Mouse (Mus musculus): Measurements from ENCODE around the gene Tnfrsf13c. TPM values are rescaled to one million over a fixed set of nuclear protein-coding genes. Genes with fewer than 3 reads are reported as not detected.

Gene Tnfrsf13c
- total and polyA plus RNA-seq, 2 experiments from 2014 or later = 0.24 to 0.44 TPM

DNA sequence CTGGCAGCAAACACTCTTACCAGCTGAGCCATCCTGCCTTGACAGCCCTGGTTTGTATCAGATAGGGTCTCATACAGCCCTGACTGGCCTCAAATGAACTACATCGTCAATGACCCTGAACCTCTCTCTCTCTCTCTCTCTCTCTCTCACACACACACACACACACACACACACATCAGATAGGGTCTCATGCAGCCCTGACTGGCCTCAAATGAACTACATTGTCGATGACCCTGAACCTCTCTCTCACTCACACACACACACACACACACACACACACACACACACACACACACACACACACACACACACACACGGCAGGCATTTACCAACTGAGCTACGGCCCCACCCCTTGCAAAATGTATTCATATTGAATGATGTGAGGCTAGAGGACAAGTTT, 6.9 kb upstream of the Tnfrsf13c start:
- no peaks in the 10 kb centered on the region for H3K4me1 ChIP-seq (ENCODE audit: insufficient read depth)
- H3K9ac ChIP-seq = no peak overlapping the region
- WGBS = 80% methylated on average over 4 of the region's 4 CpGs
- H3K4me3 ChIP-seq (ENCODE audit: low read depth, low read length) = no peak overlapping the region
- ATAC-seq (no peak), DNase-seq (no peak)
- no peaks in the 10 kb centered on the region for H3K9me3 ChIP-seq (ENCODE audit: low read length)
- no peak overlapping the region for H3K27ac ChIP-seq (ENCODE audit: low read depth, low read length)
- H3K36me3 ChIP-seq (ENCODE audit: insufficient read depth) = no peaks in the 10 kb centered on the region
- H3K27me3 ChIP-seq (ENCODE audit: insufficient read depth, low read length) = no peaks in the 10 kb centered on the region
- TF ChIP-seq CTCF (IDR thresholded peaks at IDR 0.05; ENCODE audit: low read depth) = no peak
- no peak overlapping the region for H3K4me2 ChIP-seq (ENCODE audit: low read depth)

DNA sequence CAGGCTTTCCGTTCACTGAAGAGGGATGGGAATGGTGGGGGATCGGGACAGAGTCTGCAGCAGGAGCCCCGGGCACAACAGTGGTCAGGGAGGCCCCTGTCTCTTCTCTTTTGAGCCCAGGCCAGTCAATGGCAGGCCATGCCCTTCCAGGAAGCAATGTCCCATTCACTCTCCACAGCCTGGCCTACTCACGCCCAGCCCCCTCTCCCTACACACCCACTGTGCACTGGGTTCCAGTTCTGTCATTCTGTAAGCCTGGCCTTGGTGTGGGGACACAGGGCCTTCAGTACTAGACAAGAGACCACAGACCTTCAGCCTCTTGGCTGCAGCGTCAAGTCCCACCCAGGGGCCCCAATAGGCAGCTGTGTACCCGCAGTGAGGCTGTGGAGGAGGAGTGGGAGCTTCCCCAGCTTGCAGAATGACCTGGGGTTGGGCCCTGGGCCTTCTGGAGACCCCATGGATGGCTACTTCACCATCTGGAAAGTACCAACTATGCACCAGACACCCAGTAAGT, 6.0 kb upstream of the Tnfrsf13c start:
- H3K4me2 ChIP-seq (ENCODE audit: low read depth) = no peak overlapping the region
- ATAC-seq (no peak), DNase-seq (no peak)
- 75% methylated on average over 6 of the region's 6 CpGs for WGBS
- no peak for TF ChIP-seq CTCF (IDR thresholded peaks at IDR 0.05; ENCODE audit: low read depth)
- no peaks in the 10 kb centered on the region for H3K36me3 ChIP-seq (ENCODE audit: insufficient read depth)
- H3K4me1 ChIP-seq (ENCODE audit: insufficient read depth) = no peaks in the 10 kb centered on the region
- no peak overlapping the region for H3K27ac ChIP-seq (ENCODE audit: low read depth, low read length)
- no peak overlapping the region for H3K9ac ChIP-seq
- no peaks in the 10 kb centered on the region for H3K27me3 ChIP-seq (ENCODE audit: insufficient read depth, low read length)
- H3K4me3 ChIP-seq (ENCODE audit: low read depth, low read length) = no peak overlapping the region
- no peaks in the 10 kb centered on the region for H3K9me3 ChIP-seq (ENCODE audit: low read length)

GRCm38 (mm10) chr15:82229542-82230045, 5.4 kb upstream of the Tnfrsf13c start:
- TF ChIP-seq CTCF (IDR thresholded peaks at IDR 0.05; ENCODE audit: low read depth) = no peak

GRCm38 (mm10) chr15:82225769-82226168, 1.6 kb upstream of the Tnfrsf13c start:
- Histone ChIP-seq H3K36me3 (ENCODE audit: insufficient read depth) (no peaks in the 10 kb centered on the region), H3K4me3 (ENCODE audit: low read depth, low read length) (no peak overlapping the region), H3K27me3 (ENCODE audit: insufficient read depth, low read length) (no peaks in the 10 kb centered on the region), H3K4me2 (ENCODE audit: low read depth) (no peak overlapping the region), H3K27ac (ENCODE audit: low read depth, low read length) (no peak overlapping the region), H3K9me3 (ENCODE audit: low read length) (no peaks in the 10 kb centered on the region), H3K4me1 (ENCODE audit: insufficient read depth) (0 out of 2 replicates have a peak, but pooled peaks cover 5% of the 10 kb centered on the region), H3K9ac (no peak overlapping the region)
- ATAC-seq (no peak), DNase-seq (no peak)
- TF ChIP-seq CTCF (IDR thresholded peaks at IDR 0.05; ENCODE audit: low read depth) = no peak
- 88% methylated on average over 5 of the region's 5 CpGs for WGBS

More at GRCm38 (mm10) chr15:82229542-82230045, 5.4 kb upstream of the Tnfrsf13c start:
- no peak for ATAC-seq
- no peaks in the 10 kb centered on the region for H3K4me1 ChIP-seq (ENCODE audit: insufficient read depth)
- H3K27me3 ChIP-seq (ENCODE audit: insufficient read depth, low read length) = no peaks in the 10 kb centered on the region
- no peak overlapping the region for H3K4me2 ChIP-seq (ENCODE audit: low read depth)
- no peak overlapping the region for H3K27ac ChIP-seq (ENCODE audit: low read depth, low read length)
- no peak for DNase-seq
- no peak overlapping the region for H3K9ac ChIP-seq
- no peaks in the 10 kb centered on the region for H3K9me3 ChIP-seq (ENCODE audit: low read length)
- H3K4me3 ChIP-seq (ENCODE audit: low read depth, low read length) = no peak overlapping the region
- H3K36me3 ChIP-seq (ENCODE audit: insufficient read depth) = no peaks in the 10 kb centered on the region
- WGBS = 36% methylated on average over 11 of the region's 11 CpGs

DNA sequence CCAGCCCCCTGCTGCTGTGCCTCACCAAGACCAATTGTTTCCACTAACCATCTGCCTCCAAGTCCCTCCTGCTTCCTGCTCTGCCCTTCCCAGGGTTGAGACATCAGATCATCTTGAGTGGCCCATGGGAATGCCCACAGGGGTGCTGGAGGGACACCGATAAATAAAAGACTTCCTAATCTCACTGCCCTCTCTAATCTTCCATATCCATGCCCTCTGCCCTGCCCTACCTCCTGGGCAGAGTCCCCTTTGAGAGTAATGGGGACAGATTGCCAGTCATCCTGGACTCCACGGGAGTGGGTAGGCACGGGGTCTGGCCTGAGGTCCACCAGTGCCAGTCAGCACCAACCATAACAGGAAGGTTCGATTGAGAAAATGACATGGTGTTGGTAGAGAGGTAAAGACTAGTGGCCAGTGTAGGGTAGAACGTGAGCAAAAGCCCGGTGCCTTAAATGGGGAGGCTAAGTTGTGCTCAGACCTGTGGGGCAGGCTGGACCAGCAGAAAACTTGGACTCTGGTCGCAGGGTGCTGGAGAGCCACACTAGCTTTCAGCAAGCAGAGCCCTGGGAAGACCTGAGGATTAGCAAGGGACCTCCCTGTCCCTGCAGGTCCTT, 540 bp upstream of the Tnfrsf13c start:
- H3K9me3 ChIP-seq (ENCODE audit: low read length) = no peaks in the 10 kb centered on the region
- ATAC-seq (no peak), DNase-seq (no peak)
- no peak for TF ChIP-seq CTCF (IDR thresholded peaks at IDR 0.05; ENCODE audit: low read depth)
- H3K4me1 ChIP-seq (ENCODE audit: insufficient read depth) = 0 out of 2 replicates have a peak, but pooled peaks cover 5% of the 10 kb centered on the region
- peak overlapping the region; percentile 61 for H3K4me2 ChIP-seq (ENCODE audit: low read depth)
- no peak overlapping the region for H3K4me3 ChIP-seq (ENCODE audit: low read depth, low read length)
- no peaks in the 10 kb centered on the region for H3K27me3 ChIP-seq (ENCODE audit: insufficient read depth, low read length)
- H3K36me3 ChIP-seq (ENCODE audit: insufficient read depth) = no peaks in the 10 kb centered on the region
- 40% methylated on average over 7 of the region's 7 CpGs for WGBS
- H3K9ac ChIP-seq = no peak overlapping the region
- no peak overlapping the region for H3K27ac ChIP-seq (ENCODE audit: low read depth, low read length)

DNA sequence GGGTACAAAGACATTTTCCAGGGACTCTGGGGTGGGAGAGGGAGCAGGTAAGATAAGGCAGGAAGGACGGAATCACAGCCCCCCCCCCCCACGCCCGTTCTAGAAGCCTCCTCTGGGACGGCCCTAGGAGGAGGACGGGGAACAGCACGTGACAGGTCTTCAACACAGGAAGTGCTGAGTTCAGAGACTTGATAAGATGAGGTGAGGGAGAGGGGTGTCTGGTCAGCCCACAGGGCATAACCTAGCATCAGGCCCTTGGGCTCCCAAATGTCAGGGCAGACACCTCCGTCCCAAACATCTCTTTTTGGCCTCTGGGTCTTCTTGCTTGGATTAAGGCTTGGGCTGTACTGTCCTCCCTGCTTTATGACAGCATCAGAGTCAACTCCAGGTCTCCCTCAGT, 918 bp downstream of the Tnfrsf13c start:
- no peak overlapping the region for H3K9ac ChIP-seq
- 69% methylated on average over 7 of the region's 7 CpGs for WGBS
- H3K27me3 ChIP-seq (ENCODE audit: insufficient read depth, low read length) = no peaks in the 10 kb centered on the region
- DNase-seq (no peak), ATAC-seq (no peak)
- TF ChIP-seq CTCF (IDR thresholded peaks at IDR 0.05; ENCODE audit: low read depth) = no peak
- no peaks in the 10 kb centered on the region for H3K36me3 ChIP-seq (ENCODE audit: insufficient read depth)
- H3K9me3 ChIP-seq (ENCODE audit: low read length) = no peaks in the 10 kb centered on the region
- no peak overlapping the region for H3K4me2 ChIP-seq (ENCODE audit: low read depth)
- 0 out of 2 replicates have a peak, but pooled peaks cover 5% of the 10 kb centered on the region for H3K4me1 ChIP-seq (ENCODE audit: insufficient read depth)
- H3K4me3 ChIP-seq (ENCODE audit: low read depth, low read length) = no peak overlapping the region
- H3K27ac ChIP-seq (ENCODE audit: low read depth, low read length) = no peak overlapping the region

GRCm38 (mm10) chr15:82221104-82221860, 2.9 kb downstream of the Tnfrsf13c start:
- Histone ChIP-seq H3K27ac (ENCODE audit: low read depth, low read length) (no peak overlapping the region), H3K4me3 (ENCODE audit: low read depth, low read length) (no peak overlapping the region), H3K4me1 (ENCODE audit: insufficient read depth) (peaks cover 5% of the 10 kb centered on the region; the same call in 1 of the 2 replicates), H3K9me3 (ENCODE audit: low read length) (no peaks in the 10 kb centered on the region), H3K27me3 (ENCODE audit: insufficient read depth, low read length) (no peaks in the 10 kb centered on the region), H3K36me3 (ENCODE audit: insufficient read depth) (no peaks in the 10 kb centered on the region), H3K4me2 (ENCODE audit: low read depth) (no peak overlapping the region), H3K9ac (no peak overlapping the region)
- DNase-seq (no peak), ATAC-seq (no peak)
- TF ChIP-seq CTCF (IDR thresholded peaks at IDR 0.05; ENCODE audit: low read depth) = peak; percentile 14; the same call in 1 of the 2 replicates
- 62% methylated on average over 14 of the region's 14 CpGs for WGBS

Measured in forebrain, postnatal 0 days (tissue).